Mouse (Mus musculus) embryo, embryonic 10.5 days (tissue): Measurements from ENCODE around the gene Sptbn4.
A peak's percentile ranks its signal among the peaks of the same experiment; 100 is the strongest.
"Not testable (repeated sequence)": the region's sequence is repeated elsewhere in the genome, so short reads cannot be mapped to it uniquely, and the experiment has no call there.

ENCODE experiments used
- DNase-seq: peaks from one replicate; pipeline ENCODE4 v3.0.0-alpha.2; 2015; ENCODE audit warnings: low spot score

Sptbn4 gene

DNA sequence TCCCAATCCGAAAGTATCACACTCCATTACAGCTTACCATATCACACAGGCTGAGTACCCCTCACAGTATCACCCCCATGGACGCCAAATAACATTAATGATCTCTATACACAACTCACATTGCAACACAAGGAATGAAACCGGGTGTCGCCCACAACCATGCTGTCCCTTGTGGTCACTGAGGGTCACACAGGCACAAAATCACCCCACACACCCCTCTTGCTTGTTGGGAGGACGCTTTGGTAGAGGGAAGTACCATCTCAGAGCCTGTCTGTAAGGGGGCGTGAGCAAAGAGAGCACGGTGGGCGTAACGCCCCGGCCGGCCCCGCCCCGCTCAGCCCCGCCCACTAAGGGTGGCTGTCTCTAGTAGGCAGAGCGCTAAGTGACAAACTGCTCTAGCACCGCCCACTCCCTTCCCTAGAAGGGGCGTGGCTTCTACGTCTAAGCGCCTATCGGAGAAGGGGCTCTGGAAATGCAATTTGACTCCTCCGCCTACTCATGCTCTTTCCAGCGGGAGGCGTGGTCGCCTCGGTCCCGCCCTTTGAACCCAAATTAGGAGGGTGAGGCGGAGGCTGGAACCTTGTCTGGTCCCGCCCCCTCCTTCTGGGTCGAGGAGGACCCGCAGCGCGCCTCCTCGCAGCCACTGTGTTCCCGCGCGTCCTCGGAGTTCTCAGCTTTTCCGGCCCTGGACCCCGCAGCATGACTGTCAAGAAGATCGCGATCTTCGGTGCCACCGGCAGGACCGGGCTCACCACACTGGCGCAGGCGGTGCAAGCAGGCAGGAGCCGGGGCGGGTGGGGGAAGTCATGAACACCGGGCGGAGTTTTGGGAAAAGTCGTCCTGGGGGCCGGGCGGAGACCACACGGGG lies at the start of gene Sptbn4, which contains the start of gene Blvrb:
Sptbn4 (minus strand) TSS at position 268 of the 868 bp plus-strand sequence.
Blvrb (plus strand) TSS at position 560 of the 868 bp plus-strand sequence.
- DNase-seq, result peak; percentile 100

DNA sequence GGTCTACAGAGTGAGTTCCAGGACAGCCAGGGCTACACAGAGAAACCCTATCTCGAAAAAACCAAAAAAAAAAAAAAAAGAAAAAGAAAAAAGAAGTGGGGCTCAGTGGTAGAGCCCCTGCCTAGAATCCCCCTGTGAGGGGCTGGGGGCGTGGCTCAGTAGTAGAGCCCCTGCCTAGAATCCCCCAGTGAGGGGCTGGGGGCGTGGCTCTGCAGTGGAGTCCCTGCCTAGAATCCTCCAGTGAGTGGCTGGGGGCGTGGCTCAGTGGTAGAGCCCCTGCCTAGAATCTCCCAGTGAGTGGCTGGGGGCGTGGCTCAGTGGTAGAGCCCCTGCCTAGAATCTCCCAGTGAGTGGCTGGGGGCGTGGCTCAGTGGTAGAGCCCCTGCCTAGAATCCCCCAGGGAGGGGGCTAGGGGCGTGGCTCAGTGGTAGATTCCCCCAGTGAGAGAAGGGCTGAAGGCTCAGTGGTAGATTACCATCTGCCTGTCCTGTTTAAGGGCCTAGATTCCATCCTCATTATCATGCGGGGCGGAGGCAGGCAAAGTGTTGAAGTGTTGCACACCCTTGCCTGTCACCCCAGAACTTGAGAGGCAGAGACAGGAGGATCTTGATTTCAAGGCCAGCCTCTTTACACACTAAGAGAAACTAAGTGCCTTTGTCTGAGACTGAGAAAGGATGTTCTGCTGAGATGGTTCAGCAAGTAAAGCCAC lies 47.3 kb upstream of the Sptbn4 start:
- DNase-seq, result not testable (repeated sequence)

- DNase-seq, result no peak
Measured at GRCm38 (mm10) chr7:27493450-27493849, 46.0 kb upstream of the Sptbn4 start.

DNA sequence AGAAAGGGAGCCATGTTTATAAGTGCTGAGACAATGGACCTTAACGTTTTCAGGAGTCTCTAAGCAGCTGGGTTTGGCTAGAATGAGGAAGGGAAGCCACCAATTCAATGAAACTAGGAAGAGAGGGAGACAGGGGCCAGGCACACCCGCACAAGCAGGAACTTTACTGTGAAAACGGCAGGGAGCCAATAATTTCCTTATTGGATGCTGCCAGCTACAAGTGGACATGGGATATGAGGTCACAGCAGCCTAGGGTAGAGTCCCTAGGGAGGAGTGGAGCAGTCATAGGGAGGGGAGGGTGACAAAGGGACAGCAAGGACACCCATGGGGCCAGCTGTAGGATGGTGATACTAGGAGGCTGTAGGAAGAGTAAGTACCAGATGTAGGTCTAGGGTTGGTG lies 45.5 kb upstream of the Sptbn4 start:
- no peak for DNase-seq

DNA sequence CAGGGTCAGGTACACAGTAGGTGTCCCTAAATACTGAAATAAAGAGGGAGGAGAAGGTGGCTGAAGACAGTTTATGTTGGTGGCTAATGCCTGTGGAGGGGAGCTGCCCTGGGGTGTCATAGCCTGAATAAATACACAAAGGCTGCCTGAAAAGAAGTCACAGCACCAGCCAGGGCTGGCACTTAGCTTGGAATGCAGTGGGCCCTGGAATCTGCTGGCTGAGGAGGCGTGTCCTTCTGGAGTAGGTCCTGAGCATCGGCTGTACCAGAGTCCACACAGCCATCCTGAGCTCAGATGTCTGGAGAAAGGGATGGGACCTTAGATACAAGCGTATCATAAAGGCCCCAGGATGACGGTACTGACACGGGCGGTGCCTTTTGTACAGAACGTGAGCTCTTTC lies 44.4 kb upstream of the Sptbn4 start:
- no peak for DNase-seq

DNA sequence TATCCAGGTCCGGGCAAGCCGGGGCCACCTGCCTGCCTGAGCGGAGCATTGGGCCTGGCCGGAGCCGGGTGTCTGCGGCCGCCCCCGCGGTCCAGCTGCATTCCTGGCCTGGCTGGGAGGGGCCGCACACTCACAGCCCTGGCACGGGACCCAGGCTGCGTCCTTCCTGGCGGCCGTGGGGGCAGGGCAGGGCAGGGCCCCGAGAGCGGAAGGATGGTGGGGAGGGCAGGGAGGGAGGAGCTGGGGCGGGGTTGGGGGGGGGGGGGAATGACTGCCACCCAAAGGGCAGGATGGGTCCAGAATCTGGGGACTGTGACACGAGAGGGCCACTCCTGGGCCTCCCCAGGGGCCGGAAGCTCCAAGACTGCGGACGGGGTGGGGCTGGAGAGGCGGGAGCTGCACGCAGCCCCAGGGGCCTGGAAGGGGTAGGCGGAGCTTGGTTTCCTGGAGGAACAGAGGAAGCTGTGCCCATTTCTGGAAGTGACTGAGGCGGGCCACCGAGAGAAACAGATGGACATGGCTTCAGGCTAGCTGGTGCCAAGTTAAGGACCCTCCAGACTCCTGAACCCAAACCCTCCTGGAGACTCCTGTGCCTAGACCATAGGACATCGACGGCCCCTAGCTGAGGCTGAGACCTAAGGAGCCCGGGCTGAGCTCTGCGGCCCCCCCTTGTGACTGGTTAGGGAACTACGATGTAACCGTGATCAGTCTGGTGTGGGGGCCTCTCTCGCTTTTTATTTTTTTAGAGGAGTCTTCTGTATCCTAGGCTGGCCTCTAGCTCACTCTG lies 43.2 kb upstream of the Sptbn4 start:
- DNase-seq, result peak; percentile 90

DNA sequence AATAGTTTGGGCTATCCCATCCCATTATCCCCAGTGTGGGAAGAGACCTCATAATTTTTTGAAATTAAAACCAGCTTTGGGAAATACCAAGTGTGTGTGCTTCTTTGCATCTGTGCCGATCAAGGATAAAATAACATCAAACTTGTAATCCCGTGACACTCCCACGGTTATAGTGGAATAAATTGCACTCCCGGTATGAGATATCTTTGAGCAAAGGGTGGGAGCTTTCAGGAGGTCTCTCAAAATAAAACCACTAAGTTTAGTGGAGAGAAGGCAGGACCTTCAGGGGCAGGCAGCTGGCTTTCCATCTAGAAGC lies 42.7 kb upstream of the Sptbn4 start:
- DNase-seq, result no peak

DNA sequence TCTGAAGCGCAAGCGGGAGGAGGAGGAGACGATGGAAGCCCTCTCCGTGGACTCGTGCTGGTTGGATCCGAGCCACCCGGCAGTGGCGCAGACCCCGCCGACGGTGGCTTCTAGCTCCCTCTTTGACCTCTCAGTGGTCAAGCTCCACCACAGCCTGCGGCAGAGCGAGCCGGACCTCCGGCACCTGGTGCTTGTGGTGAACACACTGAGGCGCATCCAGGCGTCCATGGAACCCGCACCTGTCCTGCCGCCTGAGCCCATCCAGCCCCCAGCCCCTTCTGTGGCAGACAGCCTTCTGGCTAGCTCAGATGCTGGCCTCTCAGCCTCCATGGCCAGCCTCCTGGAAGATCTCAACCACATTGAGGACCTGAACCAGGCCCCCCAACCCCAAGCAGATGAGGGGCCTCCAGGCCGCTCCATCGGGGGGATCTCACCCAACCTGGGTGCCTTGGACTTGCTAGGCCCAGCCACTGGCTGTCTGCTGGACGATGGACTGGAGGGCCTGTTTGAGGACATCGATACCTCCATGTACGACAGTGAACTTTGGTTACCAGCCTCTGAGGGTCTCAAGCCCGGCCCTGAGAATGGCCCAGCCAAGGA lies 41.9 kb upstream of the Sptbn4 start:
- no peak for DNase-seq

GRCm38 (mm10) chr7:27487740-27488268 lies 40.3 kb upstream of the Sptbn4 start:
- peak; percentile 43 for DNase-seq

- peak; percentile 100 for DNase-seq
Measured at GRCm38 (mm10) chr7:27486770-27487697, 39.5 kb upstream of the Sptbn4 start, which contains the start of gene Sertad1. Gene Sertad1, plus strand, starts transcription at chr7:27486910.

DNA sequence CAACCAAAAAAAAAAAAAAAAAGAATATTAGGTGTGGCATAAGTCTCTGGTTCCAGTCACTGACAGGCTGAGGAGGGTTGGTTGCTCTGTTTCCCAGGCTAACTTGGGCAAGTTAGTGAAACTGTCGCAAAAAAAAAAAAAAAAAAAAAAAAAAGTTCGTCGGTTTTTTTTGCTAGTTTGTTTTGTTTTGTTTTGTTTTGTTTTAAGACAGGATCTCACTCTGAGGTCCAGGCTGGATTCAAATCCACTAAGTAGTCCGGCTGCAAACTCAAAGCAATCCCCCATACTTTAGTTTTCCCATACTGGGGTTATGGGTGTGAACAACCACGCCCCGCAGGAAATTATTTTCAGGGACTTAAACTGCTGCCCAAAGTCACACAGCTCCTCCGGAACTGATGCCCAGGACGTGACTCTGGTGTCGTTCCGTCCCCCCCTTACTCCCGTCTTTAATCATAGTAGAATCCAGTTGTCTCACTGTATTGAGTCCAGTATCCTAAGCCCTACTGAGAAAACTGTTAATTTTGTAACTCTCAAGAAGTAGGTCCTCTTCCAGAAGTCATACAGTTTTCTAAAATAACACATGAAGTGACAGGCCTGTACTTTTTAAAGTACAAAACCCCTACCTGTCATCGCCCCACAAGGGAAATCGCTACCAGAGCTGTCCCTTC lies 38.8 kb upstream of the Sptbn4 start:
- no peak for DNase-seq

GRCm38 (mm10) chr7:27483860-27484259 lies 36.4 kb upstream of the Sptbn4 start:
- no peak for DNase-seq

GRCm38 (mm10) chr7:27481627-27481969 lies 34.1 kb upstream of the Sptbn4 start:
- DNase-seq, result peak; percentile 85

DNA sequence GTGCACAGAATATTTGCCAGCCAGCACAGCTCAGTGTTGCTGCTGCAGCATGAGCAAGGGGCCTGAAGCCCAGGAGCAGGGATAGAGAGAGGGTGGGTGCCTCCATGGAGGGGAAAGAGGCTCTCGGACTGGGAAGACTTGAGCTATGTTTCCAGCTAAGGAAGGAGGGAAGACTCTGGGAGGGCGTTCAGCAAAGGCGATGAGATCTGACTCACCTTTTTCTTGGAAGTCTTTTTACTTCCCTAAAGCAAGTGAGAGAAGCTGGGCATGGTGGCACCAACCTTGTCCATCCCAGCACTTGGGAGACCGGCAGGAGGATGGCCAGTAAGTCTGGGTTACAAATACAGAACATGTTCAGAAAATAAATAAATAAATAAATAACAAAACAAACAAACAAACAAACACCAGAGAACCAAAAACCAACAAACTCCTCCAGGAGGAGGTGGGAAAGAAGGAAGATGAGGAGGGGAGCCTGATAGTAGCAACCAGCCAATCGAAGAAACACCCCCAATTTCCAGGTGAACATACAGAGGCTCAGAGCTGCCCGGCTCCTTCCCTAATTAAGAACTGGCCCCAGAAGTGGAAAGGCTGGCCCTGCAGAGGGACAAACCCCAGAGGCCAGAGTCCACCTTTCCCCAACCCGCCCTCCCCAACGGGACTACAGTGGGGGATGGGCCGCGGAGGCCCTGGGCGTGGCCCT lies 33.6 kb upstream of the Sptbn4 start:
- no peak for DNase-seq

DNA sequence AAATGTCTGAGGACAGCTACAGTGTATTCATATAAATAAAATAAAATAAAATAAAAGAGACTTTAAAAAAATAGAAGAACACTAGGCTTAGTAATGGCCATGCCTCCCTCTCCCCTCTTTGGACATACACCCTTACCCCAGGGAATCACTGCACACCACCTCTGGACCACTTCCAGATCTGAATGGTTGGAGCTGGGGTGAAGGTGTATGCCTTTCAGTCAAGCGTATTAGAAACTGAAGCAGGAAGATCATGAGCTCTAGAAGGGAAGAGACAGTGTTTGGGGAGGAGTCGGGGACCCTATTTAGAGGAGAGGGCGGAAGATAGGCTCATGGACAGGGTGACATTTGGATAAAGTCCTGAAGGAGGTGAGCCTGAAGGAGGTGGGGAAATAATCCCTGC lies 33.0 kb upstream of the Sptbn4 start:
- no peak for DNase-seq

- no peak for DNase-seq
Measured at GRCm38 (mm10) chr7:27479750-27480149, 32.3 kb upstream of the Sptbn4 start.

GRCm38 (mm10) chr7:27478561-27478960 lies 31.1 kb upstream of the Sptbn4 start:
- DNase-seq, result no peak

DNA sequence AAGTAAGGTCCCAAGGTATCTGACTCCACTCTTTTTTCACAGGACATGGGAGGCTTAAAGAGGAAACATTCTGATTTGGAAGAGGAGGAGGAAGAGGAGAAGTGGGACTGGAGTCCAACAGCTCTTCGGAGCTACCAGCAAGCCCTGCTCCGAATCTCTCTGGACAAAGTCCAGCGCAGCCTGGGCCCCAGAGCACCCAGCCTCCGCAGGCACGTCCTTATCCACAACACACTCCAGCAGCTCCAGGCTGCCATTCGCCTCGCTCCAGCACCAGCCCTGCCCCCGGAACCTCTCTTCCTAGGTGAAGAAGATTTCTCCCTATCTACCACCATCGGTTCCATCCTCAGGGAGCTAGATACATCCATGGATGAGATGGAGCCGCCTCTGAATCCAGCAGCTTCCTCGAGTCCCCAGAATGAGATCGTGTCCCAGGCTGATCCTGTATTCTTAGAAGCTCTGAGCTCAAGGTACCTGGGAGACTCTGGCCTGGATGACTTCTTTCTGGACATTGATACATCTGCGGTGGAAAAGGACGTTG lies 28.7 kb upstream of the Sptbn4 start:
- DNase-seq, result no peak

- no peak for DNase-seq
Measured at GRCm38 (mm10) chr7:27475596-27475995, 28.1 kb upstream of the Sptbn4 start.
